Mouse (Mus musculus): ENCODE measurements at regions not wholly inside any gene's neighbourhood (a gene's known extent, or its start where the extent isn't known, plus 50 kb on each side); places are given as distances from the start of the nearest gene placed in this dataset.

- TF ChIP-seq MAFK (IDR thresholded peaks at IDR 0.05; ENCODE audit: insufficient read depth, low read depth, low read length) (no peak), ZNF384 (IDR thresholded peaks at IDR 0.05; ENCODE audit: low read depth, low read length) (no peak), CHD2 (IDR thresholded peaks at IDR 0.05; ENCODE audit: low read depth, low read length) (no peak), HCFC1 (IDR thresholded peaks at IDR 0.05; ENCODE audit: borderline replicate concordance, insufficient read depth, low read length) (no peak), ZC3H11A (IDR thresholded peaks at IDR 0.05; ENCODE audit: borderline replicate concordance, low read depth, low read length) (no peak)
Measured at GRCm38 (mm10) chr11:19154813-19155616, 136.2 kb upstream of the Meis1 start.

All from ES-E14 (cell line).